ENCODE assay signal across 11 mouse cellular contexts in genomic region chr15:77149551-77149950, GRCm38 (mm10).
DNase-seq lines count a peak whose midpoint lies in the region; ATAC-seq and TF ChIP-seq lines count a peak whose summit lies in the region.
"Had no signal": no experiment of that assay in that cellular context is flagged by ENCODE, and none has a peak within 500 bp of the region (broad histone marks: within the 10 kb centered on the region; RNA-seq: fewer than 3 reads in every experiment).

No protein-coding gene starts in this region.

- no peak for TF ChIP-seq CTCF in MEL (IDR thresholded peaks at IDR 0.05 in 2 of 3, conservative IDR thresholded peaks at IDR 0.05 in 1 of 3; ENCODE audit: control insufficient read depth in 1 of 3, insufficient read depth in 1 of 3, low read depth in 2 of 3, low read length in 3 of 3, poor library complexity in 1 of 3, severe bottlenecking in 1 of 3)

- no peak for ATAC-seq in heart, embryonic 16.5 days (replicated peaks; ENCODE audit: extremely low read depth, insufficient read depth, low FRiP score)
- ATAC-seq in midbrain, embryonic 12.5 days (ENCODE audit: low FRiP score, low read depth), result no peak
- ATAC-seq: Patski had no signal

- H3K4me2 ChIP-seq in heart, embryonic 16.5 days (ENCODE audit: low read depth, low read length), result peak overlapping the region; percentile 78
- peak overlapping the region; percentile 63 for H3K4me2 ChIP-seq in midbrain, embryonic 12.5 days (replicated peaks)

- H3K79me2 ChIP-seq in MEL (ENCODE audit: control insufficient read depth, insufficient read depth, low read length, poor library complexity), result no peaks in the 10 kb centered on the region

- TF ChIP-seq POLR2A in MEL (IDR thresholded peaks at IDR 0.05; ENCODE audit: control insufficient read depth in 1 of 2, insufficient read depth in 1 of 2, low read depth in 1 of 2, low read length in 2 of 2, poor library complexity in 1 of 2), result no peak

- H3K36me3 ChIP-seq in heart, embryonic 16.5 days (ENCODE audit: control insufficient read depth, insufficient read depth), result no peaks in the 10 kb centered on the region
- peaks cover 0 to 4% of the 10 kb centered on the region in 2 experiments; a peak in 1 of 4 replicates for H3K36me3 ChIP-seq in MEL (ENCODE audit: control insufficient read depth in 1 of 2, insufficient read depth in 2 of 2, low read length in 2 of 2)
- H3K36me3 ChIP-seq in hindbrain, embryonic 10.5 days, result no peaks in the 10 kb centered on the region
- H3K36me3 ChIP-seq in midbrain, embryonic 12.5 days, result peaks cover 2% of the 10 kb centered on the region; the same call in 1 of the 2 replicates

- H3K9ac ChIP-seq in heart, embryonic 16.5 days (ENCODE audit: low read length), result peak overlapping the region; percentile 30; the same call in 1 of the 2 replicates
- no peak overlapping the region for H3K9ac ChIP-seq in MEL (ENCODE audit: control insufficient read depth, low read depth, low read length, poor library complexity, severe bottlenecking)
- 0 out of 2 replicates have a peak overlapping the region, but pooled peaks have one; percentile 77 for H3K9ac ChIP-seq in midbrain, embryonic 12.5 days (replicated peaks)

- peak; percentile 7 to 25; a peak in 1 of 4 replicates for TF ChIP-seq EP300 in MEL (IDR thresholded peaks at IDR 0.05; ENCODE audit: low read depth in 1 of 2, low read length in 2 of 2)

- 46% methylated on average over 3 of the region's 3 CpGs for WGBS in heart, embryonic 16.5 days
- 83% methylated on average over 3 of the region's 3 CpGs for WGBS in hindbrain, embryonic 10.5 days
- WGBS in midbrain, embryonic 12.5 days, result 82% methylated on average over 3 of the region's 3 CpGs

- H3K27me3 ChIP-seq in heart, embryonic 16.5 days (ENCODE audit: control insufficient read depth, insufficient read depth, low read length), result no peaks in the 10 kb centered on the region
- no peaks in the 10 kb centered on the region for H3K27me3 ChIP-seq in MEL (ENCODE audit: control insufficient read depth in 1 of 2, insufficient read depth in 2 of 2, low read length in 2 of 2)
- no peaks in the 10 kb centered on the region for H3K27me3 ChIP-seq in hindbrain, embryonic 10.5 days (ENCODE audit: insufficient read depth, poor library complexity, severe bottlenecking)
- H3K27me3 ChIP-seq in midbrain, embryonic 12.5 days, result no peaks in the 10 kb centered on the region
- H3K27me3 ChIP-seq: Patski had no signal

- no peaks in the 10 kb centered on the region for H3K9me3 ChIP-seq in heart, embryonic 16.5 days (replicated peaks; ENCODE audit: control insufficient read depth, low read length)
- H3K9me3 ChIP-seq in MEL (replicated peaks; ENCODE audit: insufficient read depth, low read length), result no peaks in the 10 kb centered on the region
- no peaks in the 10 kb centered on the region for H3K9me3 ChIP-seq in hindbrain, embryonic 10.5 days
- H3K9me3 ChIP-seq in midbrain, embryonic 12.5 days, result no peaks in the 10 kb centered on the region

- no peak for TF ChIP-seq RAD21 in MEL (IDR thresholded peaks at IDR 0.05; ENCODE audit: low read depth, low read length)

- no peak overlapping the region for H3K4me3 ChIP-seq in heart, embryonic 16.5 days (ENCODE audit: low read length)
- H3K4me3 ChIP-seq in MEL (ENCODE audit: control insufficient read depth in 1 of 2, insufficient read depth in 1 of 2, low read depth in 2 of 2, low read length in 2 of 2), result no peak overlapping the region
- peak overlapping the region; percentile 63; the same call in 1 of the 2 replicates for H3K4me3 ChIP-seq in hindbrain, embryonic 10.5 days
- peak overlapping the region; percentile 56 for H3K4me3 ChIP-seq in midbrain, embryonic 12.5 days

- peaks cover 48% of the 10 kb centered on the region for H3K4me1 ChIP-seq in heart, embryonic 16.5 days (ENCODE audit: control insufficient read depth, insufficient read depth, low read length)
- peaks cover 0 to 11% of the 10 kb centered on the region in 2 experiments; a peak in 2 of 4 replicates for H3K4me1 ChIP-seq in MEL (ENCODE audit: control insufficient read depth in 1 of 2, insufficient read depth in 2 of 2, low read length in 2 of 2)
- H3K4me1 ChIP-seq in hindbrain, embryonic 10.5 days (replicated peaks), result peaks cover 61% of the 10 kb centered on the region
- H3K4me1 ChIP-seq in midbrain, embryonic 12.5 days, result peaks cover 41% of the 10 kb centered on the region

- peak overlapping the region; percentile 94 for H3K27ac ChIP-seq in heart, embryonic 16.5 days (ENCODE audit: low read length)
- H3K27ac ChIP-seq in MEL (ENCODE audit: control insufficient read depth, low read depth, low read length), result no peak overlapping the region
- H3K27ac ChIP-seq in hindbrain, embryonic 10.5 days, result no peak overlapping the region; the same call in none of the 2 replicates
- no peak overlapping the region for H3K27ac ChIP-seq in midbrain, embryonic 12.5 days (replicated peaks)

- DNase-seq in heart, adult 8-10 months (ENCODE audit: low spot score), result no peak
- DNase-seq in MEL (ENCODE audit: low read depth, low spot score), result peak; percentile 55
- DNase-seq in hindbrain, embryonic 10.5 days (ENCODE audit: low spot score), result no peak
- no peak for DNase-seq in urinary bladder, adult 2 months (ENCODE audit: low spot score)
- DNase-seq in frontal cortex, postnatal 36 days (ENCODE audit: low spot score in 2 of 2), result no peak
- DNase-seq in testis, postnatal 14 days (ENCODE audit: low spot score), result no peak
- DNase-seq: cerebellum, adult 11 months; kidney, adult 8-10 months had no signal

TF ChIP-seq in MEL, 35 proteins besides CTCF, POLR2A, EP300 and RAD21:
- TF ChIP-seq MXI1 (IDR thresholded peaks at IDR 0.05; ENCODE audit: low read depth, low read length) (no peak), TAL1 (IDR thresholded peaks at IDR 0.05; ENCODE audit: low read length) (no peak; the same call in none of the 2 replicates), CHD2 (IDR thresholded peaks at IDR 0.05; ENCODE audit: low read length) (no peak), SMC3 (IDR thresholded peaks at IDR 0.05; ENCODE audit: low read depth, low read length) (no peak), ZNF384 (IDR thresholded peaks at IDR 0.05; ENCODE audit: low read depth, low read length) (no peak), JUND (IDR thresholded peaks at IDR 0.05; ENCODE audit: low read depth, low read length) (no peak), RCOR1 (IDR thresholded peaks at IDR 0.05; ENCODE audit: low read depth, low read length) (no peak), MAZ (IDR thresholded peaks at IDR 0.05; ENCODE audit: low read depth, low read length) (no peak), ETS1 (IDR thresholded peaks at IDR 0.05; ENCODE audit: low read depth, low read length) (peak; percentile 87), BHLHE40 (IDR thresholded peaks at IDR 0.05; ENCODE audit: borderline replicate concordance, low read depth, low read length) (no peak), SIN3A (IDR thresholded peaks at IDR 0.05; ENCODE audit: low read length) (0 out of 2 replicates have a peak, but pooled peaks have one; percentile 26), POLR2AphosphoS5 (IDR thresholded peaks at IDR 0.05; ENCODE audit: borderline replicate concordance, low read depth, low read length) (no peak), NRF1 (IDR thresholded peaks at IDR 0.05; ENCODE audit: insufficient read depth, low read depth, low read length, poor library complexity, severe bottlenecking) (no peak)
TF ChIP-seq in MEL: peak in this region for 2.

Comparison
In these comparisons a context has a peak if more than half of its experiments do, and no peak if none do; other contexts are left out.
1. H3K4me3 ChIP-seq: peak in hindbrain, embryonic 10.5 days (single experiment) and midbrain, embryonic 12.5 days (single experiment); none in heart, embryonic 16.5 days (single experiment) and MEL (0 of 2).